Mouse (Mus musculus): Measurements from ENCODE around the gene Kcng1. TPM values are rescaled to one million over a fixed set of nuclear protein-coding genes. Genes with fewer than 3 reads are reported as not detected.

Gene Kcng1
- polyA plus RNA-seq, 2 experiments, result 0.02 to 0.09 TPM

DNA sequence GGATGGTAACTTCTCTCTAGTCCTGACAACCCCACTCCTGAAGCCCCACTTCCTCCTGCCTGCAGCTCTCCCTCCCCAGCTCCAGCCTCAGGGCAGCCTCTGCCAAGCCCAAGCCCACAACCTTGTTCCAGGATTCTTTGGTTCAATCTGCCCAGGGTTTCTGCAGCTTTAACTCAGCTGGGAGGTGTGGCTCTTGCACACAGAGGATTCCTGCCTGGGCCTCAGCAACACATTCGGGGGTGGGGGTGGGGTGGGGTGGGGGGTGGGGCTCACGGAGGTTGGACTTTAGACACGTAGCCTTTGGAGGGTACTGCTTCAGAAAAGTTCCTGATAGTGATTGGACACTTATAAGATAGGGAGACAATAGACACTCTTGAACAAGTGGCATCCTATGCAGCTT lies 5.5 kb upstream of the Kcng1 start:
- no peak overlapping the region for H3K4me3 ChIP-seq (ENCODE audit: insufficient read depth in 1 of 2, low read depth in 2 of 2, low read length in 2 of 2)
- no peaks in the 10 kb centered on the region for H3K9me3 ChIP-seq (ENCODE audit: control insufficient read depth, low read length)
- no peak overlapping the region for H3K9ac ChIP-seq (replicated peaks)
- 12% methylated on average over 3 of the region's 3 CpGs for WGBS (ENCODE audit: insufficient replicate concordance)
- TF ChIP-seq CTCF (IDR thresholded peaks at IDR 0.05; ENCODE audit: low read depth) (no peak), EP300 (IDR thresholded peaks at IDR 0.05; ENCODE audit: low read depth) (no peak)
- no peaks in the 10 kb centered on the region for H3K4me1 ChIP-seq (replicated peaks; ENCODE audit: control insufficient read depth in 2 of 2, insufficient read depth in 2 of 2, low read length in 1 of 2)
- peaks cover 10% of the 10 kb centered on the region for H3K27me3 ChIP-seq (ENCODE audit: control insufficient read depth, insufficient read depth, low read length)
- H3K36me3 ChIP-seq (replicated peaks; ENCODE audit: control insufficient read depth, insufficient read depth, low read depth), result no peaks in the 10 kb centered on the region
- no peak overlapping the region for H3K27ac ChIP-seq
- H3K4me2 ChIP-seq (ENCODE audit: low read depth), result no peak overlapping the region
- ATAC-seq (ENCODE audit: insufficient read depth), result no peak
- DNase-seq (ENCODE audit: low read depth in 3 of 3, low spot score in 3 of 3), result no peak

DNA sequence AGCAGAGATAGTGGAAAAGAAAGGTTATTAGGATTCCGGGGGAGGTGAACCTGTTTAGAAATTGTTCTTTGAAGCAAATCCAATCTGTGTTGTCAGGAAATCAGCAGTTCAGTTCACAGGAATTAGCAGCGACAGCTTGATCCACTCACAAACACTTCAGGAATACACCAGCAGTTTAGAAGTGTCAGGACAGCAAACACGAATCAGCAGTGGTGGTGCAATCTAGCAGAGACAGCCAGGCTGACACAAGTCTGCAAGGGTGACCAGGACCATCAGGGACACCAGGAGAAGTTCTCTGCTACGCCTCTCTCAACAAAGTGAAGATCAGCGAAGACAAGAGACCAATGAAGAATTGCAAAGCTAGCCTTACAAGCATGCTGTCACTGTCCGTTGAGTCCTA lies 3.6 kb upstream of the Kcng1 start:
- no peaks in the 10 kb centered on the region for H3K9me3 ChIP-seq (ENCODE audit: control insufficient read depth, low read length)
- ATAC-seq (ENCODE audit: insufficient read depth), result no peak
- TF ChIP-seq EP300 (IDR thresholded peaks at IDR 0.05; ENCODE audit: low read depth), result no peak
- TF ChIP-seq CTCF (IDR thresholded peaks at IDR 0.05; ENCODE audit: low read depth), result no peak
- H3K4me2 ChIP-seq (ENCODE audit: low read depth), result no peak overlapping the region
- H3K27ac ChIP-seq, result no peak overlapping the region
- WGBS (ENCODE audit: insufficient replicate concordance), result 65% methylated on average over 6 of the region's 6 CpGs
- no peak for DNase-seq (ENCODE audit: low read depth in 3 of 3, low spot score in 3 of 3)
- H3K27me3 ChIP-seq (ENCODE audit: control insufficient read depth, insufficient read depth, low read length), result peaks cover 29% of the 10 kb centered on the region
- no peaks in the 10 kb centered on the region for H3K4me1 ChIP-seq (replicated peaks; ENCODE audit: control insufficient read depth in 2 of 2, insufficient read depth in 2 of 2, low read length in 1 of 2)
- H3K4me3 ChIP-seq (ENCODE audit: insufficient read depth in 1 of 2, low read depth in 2 of 2, low read length in 2 of 2), result no peak overlapping the region
- H3K9ac ChIP-seq (replicated peaks), result no peak overlapping the region
- no peaks in the 10 kb centered on the region for H3K36me3 ChIP-seq (replicated peaks; ENCODE audit: control insufficient read depth, insufficient read depth, low read depth)

DNA sequence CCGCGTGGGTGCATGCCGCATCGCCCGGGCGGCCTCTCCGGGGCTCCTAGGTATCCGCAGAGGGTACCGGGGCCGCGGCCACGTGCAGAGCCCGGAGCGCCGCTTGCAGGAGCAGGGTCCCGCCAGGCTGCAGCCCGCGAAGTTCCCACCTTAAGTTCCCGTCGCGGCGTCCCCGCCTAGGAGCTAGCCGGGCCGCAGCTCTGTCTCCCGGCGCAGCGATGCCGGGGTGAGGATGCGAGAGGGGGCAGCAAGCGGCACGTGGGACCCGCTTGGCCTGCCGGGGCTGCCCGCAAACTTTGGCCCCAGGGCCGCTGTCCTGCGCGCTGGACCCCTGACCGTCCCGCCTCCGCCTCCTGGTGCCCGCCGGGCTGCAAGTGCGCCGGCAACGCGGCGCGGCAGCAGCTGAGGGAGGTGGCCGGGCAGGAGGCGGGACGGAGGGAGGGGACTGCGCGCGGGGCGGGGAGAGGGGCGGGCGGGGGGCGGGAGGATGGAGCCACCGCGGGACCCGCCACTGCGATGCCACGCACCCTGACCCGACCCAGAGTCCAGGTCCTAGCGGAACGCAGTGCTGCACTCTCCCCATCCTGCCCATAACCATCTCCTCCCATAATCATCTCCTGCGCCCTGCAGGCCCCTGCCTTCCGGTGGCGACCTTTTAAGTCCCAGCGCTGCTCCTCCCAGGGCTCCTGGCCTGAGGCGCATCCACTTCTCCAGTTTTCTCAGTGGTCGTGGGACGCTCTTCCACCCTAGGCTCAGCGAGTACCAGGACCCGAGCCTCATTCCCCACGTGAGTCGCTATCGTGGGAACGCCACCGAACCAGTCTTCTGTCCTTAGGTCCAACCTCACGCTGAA lies 581 bp downstream of the Kcng1 start:
- DNase-seq (ENCODE audit: low read depth in 3 of 3, low spot score in 3 of 3) (no peak), ATAC-seq (ENCODE audit: insufficient read depth) (no peak)
- 2% methylated on average over 68 of the region's 82 CpGs for WGBS (ENCODE audit: insufficient replicate concordance)
- Histone ChIP-seq H3K4me3 (ENCODE audit: insufficient read depth in 1 of 2, low read depth in 2 of 2, low read length in 2 of 2) (peak overlapping the region; percentile 20 to 37; a peak in 3 of 4 replicates), H3K27ac (no peak overlapping the region), H3K4me2 (ENCODE audit: low read depth) (peak overlapping the region; percentile 59), H3K27me3 (ENCODE audit: control insufficient read depth, insufficient read depth, low read length) (peaks cover 44% of the 10 kb centered on the region), H3K36me3 (replicated peaks; ENCODE audit: control insufficient read depth, insufficient read depth, low read depth) (no peaks in the 10 kb centered on the region), H3K9me3 (ENCODE audit: control insufficient read depth, low read length) (no peaks in the 10 kb centered on the region), H3K4me1 (replicated peaks; ENCODE audit: control insufficient read depth in 2 of 2, insufficient read depth in 2 of 2, low read length in 1 of 2) (no peaks in the 10 kb centered on the region), H3K9ac (replicated peaks) (no peak overlapping the region)
- TF ChIP-seq CTCF (IDR thresholded peaks at IDR 0.05; ENCODE audit: low read depth) (no peak), EP300 (IDR thresholded peaks at IDR 0.05; ENCODE audit: low read depth) (no peak)

DNA sequence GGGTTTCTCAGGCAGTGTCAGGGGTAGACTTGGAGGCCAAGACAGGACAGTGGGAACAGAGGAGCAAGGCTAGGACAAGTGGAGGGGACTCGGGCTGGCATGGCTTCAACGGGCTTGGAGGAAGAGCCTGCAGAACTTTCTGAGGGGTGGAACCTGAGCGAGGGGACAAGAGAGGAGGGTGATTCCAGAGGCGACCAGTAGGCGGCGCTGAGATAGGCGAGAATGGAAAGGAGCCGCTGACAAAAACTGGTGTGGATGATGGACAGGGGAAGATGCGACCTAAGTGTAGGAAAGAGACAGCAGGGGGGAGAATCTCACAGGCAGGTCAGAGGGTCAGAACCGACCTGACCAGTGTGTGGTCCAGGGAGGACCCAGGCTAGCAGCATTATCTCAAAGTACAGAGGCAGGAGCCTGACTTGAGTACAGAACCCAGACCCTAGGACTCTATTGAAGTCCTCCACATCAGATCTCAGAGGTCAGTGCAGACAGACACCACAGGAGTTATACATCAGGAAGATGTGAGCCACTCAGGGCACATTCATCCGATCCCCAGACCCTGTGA lies 7.1 kb downstream of the Kcng1 start:
- no peak for ATAC-seq (ENCODE audit: insufficient read depth)
- Histone ChIP-seq H3K36me3 (replicated peaks; ENCODE audit: control insufficient read depth, insufficient read depth, low read depth) (no peaks in the 10 kb centered on the region), H3K27me3 (ENCODE audit: control insufficient read depth, insufficient read depth, low read length) (peaks cover 14% of the 10 kb centered on the region), H3K4me2 (ENCODE audit: low read depth) (no peak overlapping the region), H3K9me3 (ENCODE audit: control insufficient read depth, low read length) (no peaks in the 10 kb centered on the region), H3K27ac (no peak overlapping the region), H3K9ac (replicated peaks) (no peak overlapping the region), H3K4me3 (ENCODE audit: insufficient read depth in 1 of 2, low read depth in 2 of 2, low read length in 2 of 2) (no peak overlapping the region), H3K4me1 (replicated peaks; ENCODE audit: control insufficient read depth in 2 of 2, insufficient read depth in 2 of 2, low read length in 1 of 2) (0 out of 4 replicates have a peak, but pooled peaks cover 0 to 3% of the 10 kb centered on the region in 2 experiments)
- DNase-seq (ENCODE audit: low read depth in 3 of 3, low spot score in 3 of 3), result no peak
- TF ChIP-seq CTCF (IDR thresholded peaks at IDR 0.05; ENCODE audit: low read depth) (peak; percentile 92), EP300 (IDR thresholded peaks at IDR 0.05; ENCODE audit: low read depth) (no peak)
- 3% methylated on average over 11 of the region's 11 CpGs for WGBS (ENCODE audit: insufficient replicate concordance)

DNA sequence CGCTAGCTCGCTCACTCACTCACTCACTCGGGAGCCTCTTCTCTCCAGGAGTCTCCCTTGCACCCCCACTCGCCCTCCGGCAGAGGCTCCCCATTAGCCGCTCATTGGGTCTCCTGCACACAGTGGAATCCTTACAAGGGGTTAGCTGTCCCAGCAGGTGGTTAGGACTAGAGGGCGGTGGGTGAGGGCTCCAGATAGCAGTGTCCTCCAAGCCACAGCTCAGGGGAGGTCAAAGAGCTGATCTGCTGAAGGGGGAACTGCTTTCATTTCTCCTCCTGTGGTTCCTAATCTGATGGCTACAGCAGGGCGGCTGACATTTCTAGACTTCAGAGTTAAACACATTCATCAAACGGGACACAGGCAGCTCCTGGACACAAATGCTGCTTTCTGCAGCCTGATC lies 8.1 kb downstream of the Kcng1 start:
- Histone ChIP-seq H3K4me1 (replicated peaks; ENCODE audit: control insufficient read depth in 2 of 2, insufficient read depth in 2 of 2, low read length in 1 of 2) (0 out of 4 replicates have a peak, but pooled peaks cover 0 to 3% of the 10 kb centered on the region in 2 experiments), H3K4me2 (ENCODE audit: low read depth) (no peak overlapping the region), H3K9ac (replicated peaks) (no peak overlapping the region), H3K4me3 (ENCODE audit: insufficient read depth in 1 of 2, low read depth in 2 of 2, low read length in 2 of 2) (no peak overlapping the region), H3K27me3 (ENCODE audit: control insufficient read depth, insufficient read depth, low read length) (peaks cover 6% of the 10 kb centered on the region), H3K36me3 (replicated peaks; ENCODE audit: control insufficient read depth, insufficient read depth, low read depth) (no peaks in the 10 kb centered on the region), H3K9me3 (ENCODE audit: control insufficient read depth, low read length) (no peaks in the 10 kb centered on the region), H3K27ac (no peak overlapping the region)
- ATAC-seq (ENCODE audit: insufficient read depth) (no peak), DNase-seq (ENCODE audit: low read depth in 3 of 3, low spot score in 3 of 3) (no peak)
- TF ChIP-seq EP300 (IDR thresholded peaks at IDR 0.05; ENCODE audit: low read depth), result no peak
- no peak for TF ChIP-seq CTCF (IDR thresholded peaks at IDR 0.05; ENCODE audit: low read depth)
- WGBS (ENCODE audit: insufficient replicate concordance), result 3% methylated on average over 9 of the region's 9 CpGs

Measured in liver, embryonic 14.5 days (tissue).